Mouse (Mus musculus): ENCODE measurements around the gene E330017A01Rik.

Gene E330017A01Rik

DNA sequence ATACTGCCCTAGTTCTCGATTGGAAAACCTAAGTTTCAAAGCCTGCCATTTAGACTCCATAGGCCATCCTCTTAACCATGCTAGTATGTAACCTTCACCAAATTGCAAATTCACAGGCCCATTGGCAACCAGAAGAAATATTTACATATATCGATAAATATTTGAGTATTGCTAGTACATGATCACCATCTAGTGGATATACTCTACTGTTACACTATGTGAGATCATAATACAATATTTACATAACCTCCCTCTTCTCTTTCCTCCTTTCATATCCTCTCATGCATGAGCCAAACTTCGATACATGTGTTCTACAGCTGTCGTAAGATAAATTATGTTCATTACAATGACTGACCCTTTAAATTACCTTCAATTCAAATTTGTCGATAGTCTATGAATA lies 24.5 kb upstream of the E330017A01Rik start:
- DNase-seq (ENCODE audit: low spot score in 2 of 2), result no peak

DNA sequence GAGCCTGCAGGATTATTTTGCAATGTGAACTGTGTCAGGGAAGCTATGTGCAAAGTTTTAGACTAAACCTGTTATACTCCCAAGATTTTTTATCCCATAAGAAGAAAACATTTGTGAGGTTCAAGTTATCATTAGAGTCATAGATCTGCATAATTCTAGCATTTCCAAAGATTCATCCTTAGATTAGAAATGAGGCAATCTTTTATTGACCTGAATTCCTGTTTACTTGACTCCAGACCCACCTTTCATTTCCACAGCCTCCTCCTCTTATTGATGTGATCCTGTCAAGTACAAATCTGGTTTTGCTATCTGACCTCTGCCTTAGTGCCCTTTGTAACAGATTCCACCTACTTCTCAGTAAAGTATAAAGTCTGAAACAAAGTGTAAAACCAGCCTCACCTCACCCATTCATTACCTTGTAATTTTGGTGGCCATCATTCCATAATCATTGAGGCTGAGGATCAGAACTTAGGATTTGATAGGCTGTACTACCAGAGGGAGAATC lies 23.8 kb upstream of the E330017A01Rik start:
- no peak for DNase-seq (ENCODE audit: low spot score in 2 of 2)

DNA sequence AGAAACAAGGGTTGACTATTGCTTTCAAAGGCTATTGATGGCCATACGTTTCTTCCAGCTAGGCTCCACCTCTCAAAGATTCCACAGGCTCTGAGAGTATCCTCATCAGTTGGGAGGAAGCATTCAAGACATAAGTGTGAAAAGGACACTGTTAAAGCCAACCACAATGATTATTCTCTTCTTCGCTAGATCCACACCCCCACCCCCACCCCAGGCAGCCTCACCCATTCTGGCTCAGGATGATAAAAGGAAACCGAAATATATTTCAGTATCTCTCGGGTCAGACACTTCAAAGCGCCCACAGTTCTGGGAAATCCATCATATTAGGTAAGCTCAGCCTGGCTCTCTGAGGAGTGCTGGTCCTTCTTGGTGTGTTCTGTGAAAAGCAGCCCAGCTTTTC lies 23.3 kb upstream of the E330017A01Rik start:
- no peak for DNase-seq (ENCODE audit: low spot score in 2 of 2)

DNA sequence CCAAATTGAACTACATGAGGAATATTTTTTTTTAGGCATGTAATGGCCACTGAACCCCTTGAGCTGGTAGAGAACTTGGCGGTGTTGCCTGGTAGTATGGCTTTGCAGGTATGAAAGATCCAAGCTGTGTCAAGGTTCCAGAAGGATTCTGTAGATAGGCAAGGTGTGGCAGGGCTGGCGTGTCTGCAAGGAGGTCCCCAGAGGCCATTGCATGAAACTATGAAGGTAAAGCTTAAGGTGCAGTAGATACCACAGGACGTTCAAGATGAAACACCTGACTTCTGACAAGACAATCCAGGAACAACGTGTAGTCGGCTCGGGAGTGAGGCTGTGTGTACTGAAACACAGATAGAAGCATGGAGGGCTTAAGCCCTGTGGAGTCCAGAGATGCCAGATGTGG lies 20.1 kb upstream of the E330017A01Rik start:
- DNase-seq (ENCODE audit: low spot score in 2 of 2), result no peak

- no peak for DNase-seq (ENCODE audit: low spot score in 2 of 2)
Observed at GRCm38 (mm10) chr16:58656526-58656925, 18.0 kb upstream of the E330017A01Rik start.

- no peak for DNase-seq (ENCODE audit: low spot score in 2 of 2)
Observed at GRCm38 (mm10) chr16:58655751-58656150, 17.2 kb upstream of the E330017A01Rik start.

DNA sequence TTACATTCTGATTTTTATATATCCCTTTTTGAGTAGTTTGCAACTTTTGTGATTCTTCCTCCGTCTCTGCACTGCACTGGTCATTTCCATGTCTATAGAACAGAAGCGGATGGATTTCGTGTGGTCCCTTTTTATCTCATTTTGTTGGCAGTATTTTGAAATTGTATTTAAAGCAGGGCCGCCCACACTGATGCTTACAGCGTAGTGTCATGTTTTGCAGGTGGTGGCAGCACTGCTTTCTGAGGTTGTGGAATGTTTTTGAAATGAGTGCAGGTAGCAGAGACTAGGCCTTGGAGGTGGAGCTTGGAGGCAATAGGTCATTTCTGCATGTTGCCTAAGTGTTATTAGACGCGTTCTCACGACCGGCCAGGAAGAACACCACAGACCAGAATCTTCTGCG lies 11.4 kb upstream of the E330017A01Rik start:
- no peak for DNase-seq (ENCODE audit: low spot score in 2 of 2)

DNA sequence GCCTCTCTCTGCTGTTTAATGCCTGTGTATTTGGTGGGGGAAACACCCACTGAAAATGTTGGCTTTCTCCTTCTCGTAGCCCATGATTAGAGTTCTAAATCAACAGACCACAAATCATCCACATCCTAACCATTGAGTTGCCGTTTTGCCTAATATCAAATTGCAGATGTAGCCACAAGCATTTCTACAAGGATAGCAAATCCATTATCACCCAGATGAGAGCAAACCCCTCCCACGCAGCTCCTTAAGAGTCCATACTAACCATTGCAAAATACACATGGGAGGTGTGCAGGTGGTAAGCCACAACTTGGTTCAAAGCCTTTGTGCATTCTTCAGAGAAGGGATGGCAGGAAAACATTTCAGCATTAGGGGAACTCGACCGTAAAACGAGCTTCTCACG lies 523 bp downstream of the E330017A01Rik start:
- no peak for DNase-seq (ENCODE audit: low spot score in 2 of 2)

GRCm38 (mm10) chr16:58637448-58637847 lies 1.1 kb downstream of the E330017A01Rik start:
- no peak for DNase-seq (ENCODE audit: low spot score in 2 of 2)

DNA sequence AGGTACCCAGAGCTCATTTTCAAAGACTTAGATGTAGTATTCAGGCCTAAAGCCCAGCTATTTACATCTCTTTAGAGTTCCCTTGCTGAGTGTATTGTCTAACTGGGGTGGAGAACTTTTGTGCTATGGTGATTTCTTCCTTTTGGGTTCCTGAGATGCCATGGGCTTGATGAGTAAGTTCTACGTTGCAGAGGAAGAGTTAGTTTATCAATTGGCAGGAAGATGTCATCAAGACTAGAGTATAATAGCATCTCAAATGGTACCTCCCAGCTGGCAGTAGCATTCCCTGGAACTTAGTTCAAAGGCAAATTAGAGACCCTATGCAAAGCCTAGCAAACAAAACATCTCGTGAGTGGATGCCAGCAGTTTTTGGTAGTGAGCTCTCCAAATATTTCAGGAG lies 2.7 kb downstream of the E330017A01Rik start:
- DNase-seq (ENCODE audit: low spot score in 2 of 2), result no peak

DNA sequence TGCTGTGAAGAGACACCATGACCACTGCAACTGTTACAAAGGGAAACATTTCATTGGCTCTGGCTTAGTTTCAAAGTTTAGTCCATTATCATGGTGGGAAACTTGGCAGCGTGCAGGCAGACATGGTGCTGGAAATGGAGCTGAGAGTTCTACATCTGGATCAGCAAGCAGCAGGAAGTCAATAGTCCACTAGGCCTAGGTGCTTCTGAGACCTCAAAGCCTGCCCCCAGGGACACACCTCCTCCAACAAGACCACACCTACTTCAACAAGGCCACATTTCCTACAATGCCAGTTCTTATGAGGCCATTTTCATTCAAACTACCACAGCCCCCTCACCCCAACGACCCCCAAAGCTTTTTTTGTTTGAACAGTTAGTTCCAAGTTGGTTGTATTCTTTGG lies 8.8 kb downstream of the E330017A01Rik start:
- no peak for DNase-seq (ENCODE audit: low spot score in 2 of 2)

DNA sequence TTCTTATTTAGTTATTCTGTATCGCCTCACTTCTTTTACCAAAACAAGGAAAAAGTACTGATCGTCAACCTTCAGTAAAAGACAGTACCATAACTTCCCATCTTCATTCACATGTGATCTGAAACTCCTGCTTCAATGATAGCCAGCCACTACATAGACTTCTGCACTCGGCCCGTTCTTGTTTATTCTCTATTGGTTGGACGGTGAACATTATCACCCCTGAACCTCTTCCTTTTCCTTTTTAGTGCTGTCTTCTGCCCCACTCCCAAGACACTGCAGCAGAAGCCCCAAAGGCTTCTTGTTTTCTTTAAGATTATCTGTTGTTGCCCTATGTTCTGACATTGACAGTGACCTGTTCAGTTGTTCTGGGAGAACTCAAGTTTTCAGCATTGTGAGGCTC lies 9.6 kb downstream of the E330017A01Rik start:
- DNase-seq (ENCODE audit: low spot score in 2 of 2), result no peak

GRCm38 (mm10) chr16:58628336-58628680 lies 10.2 kb downstream of the E330017A01Rik start:
- DNase-seq (ENCODE audit: low spot score in 2 of 2), result no peak

DNA sequence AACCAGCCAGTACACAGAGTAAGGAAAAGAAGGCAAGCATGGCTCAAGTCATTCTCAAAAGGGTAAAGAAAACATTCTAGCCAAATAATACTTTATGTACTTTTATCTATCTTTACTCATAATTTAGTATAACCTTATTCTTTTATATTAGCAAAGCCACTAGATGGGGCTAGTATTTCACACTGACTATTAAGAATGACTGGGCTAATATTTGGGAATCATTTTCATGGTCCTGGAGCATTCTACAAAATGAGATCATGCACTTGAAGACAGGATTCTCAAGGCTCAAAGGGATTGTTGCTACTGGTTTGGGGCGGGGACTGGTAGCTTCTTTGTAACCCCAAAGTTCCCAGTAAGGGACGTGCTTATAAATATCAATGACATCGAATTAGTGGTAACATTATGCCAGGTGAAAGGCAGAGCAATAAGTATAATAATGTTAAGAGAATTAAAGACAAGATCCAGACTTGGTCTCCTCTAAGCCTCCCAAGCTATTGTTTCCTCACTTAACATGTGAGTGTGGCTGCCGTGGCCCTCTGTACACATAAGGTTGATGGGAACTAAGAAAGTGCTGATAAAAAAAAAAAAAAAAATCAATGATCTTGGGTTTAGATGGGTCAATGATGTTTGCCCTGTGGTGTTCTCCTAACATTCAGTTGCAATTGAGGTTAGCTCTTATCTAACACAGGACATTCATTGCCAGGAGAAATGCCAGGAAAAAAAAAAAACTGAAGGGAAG lies 10.8 kb downstream of the E330017A01Rik start:
- no peak for DNase-seq (ENCODE audit: low spot score in 2 of 2)

DNA sequence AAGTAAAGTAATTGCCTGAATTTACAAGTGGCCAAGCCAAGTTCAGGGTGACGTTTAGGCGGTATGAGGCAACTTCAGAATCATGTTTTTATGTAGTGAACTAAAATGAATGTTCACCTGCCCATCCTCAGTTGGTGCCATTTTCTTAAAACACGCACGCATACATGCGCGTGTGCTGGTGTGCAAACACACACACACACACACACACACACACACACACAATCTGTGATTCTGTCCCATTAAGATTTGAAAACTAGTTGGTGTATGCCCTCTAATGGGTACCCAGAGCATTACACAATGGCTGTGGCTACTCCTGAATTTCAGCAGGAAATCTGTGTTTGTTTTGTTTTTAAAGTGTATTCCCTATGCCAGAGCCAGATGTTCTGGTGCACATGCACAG lies 14.6 kb downstream of the E330017A01Rik start:
- peak in 1 of 2 experiments; percentile 9 for DNase-seq (ENCODE audit: low spot score in 2 of 2)

GRCm38 (mm10) chr16:58623114-58623513 lies 15.4 kb downstream of the E330017A01Rik start:
- DNase-seq (ENCODE audit: low spot score in 2 of 2), result no peak

DNA sequence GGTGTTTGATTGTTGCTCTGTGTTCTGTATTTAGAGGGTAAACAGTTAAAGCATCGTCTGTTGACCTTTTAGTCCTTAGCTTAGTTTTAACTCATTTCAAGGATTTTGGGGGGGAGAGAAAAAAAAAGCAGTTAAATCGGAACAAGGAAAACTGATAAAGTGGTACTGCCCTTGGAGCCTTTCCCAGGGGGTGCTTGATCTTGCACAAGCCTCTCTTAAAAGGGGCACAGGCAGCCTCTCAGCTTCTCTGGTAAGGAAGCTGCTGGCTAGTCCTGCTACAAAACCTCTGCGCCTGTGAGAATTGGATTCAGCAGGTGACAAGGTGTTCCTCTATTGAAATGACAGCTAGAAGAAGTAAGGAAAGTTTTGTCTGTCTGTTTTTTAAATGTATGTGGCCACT lies 16.2 kb downstream of the E330017A01Rik start:
- DNase-seq (ENCODE audit: low spot score in 2 of 2), result no peak

DNA sequence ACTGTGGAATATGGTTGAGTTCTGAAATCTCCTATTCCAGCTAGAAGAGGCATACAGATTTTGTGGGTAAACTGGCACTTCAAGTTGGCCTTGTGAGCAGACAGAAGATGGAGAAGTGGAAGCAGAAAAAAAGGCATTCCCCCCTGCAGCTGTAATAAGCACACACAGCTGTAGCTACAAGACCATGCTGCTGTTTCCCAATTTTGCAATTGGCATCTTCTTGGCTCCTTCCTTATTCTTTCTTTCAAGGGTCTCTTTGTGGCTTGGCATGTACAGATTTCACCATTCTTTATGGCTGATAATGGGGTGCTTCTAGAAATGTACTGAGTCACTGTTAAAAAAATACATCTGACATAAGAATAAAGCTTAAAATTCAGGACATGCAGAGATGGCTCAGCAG lies 21.2 kb downstream of the E330017A01Rik start:
- no peak for DNase-seq (ENCODE audit: low spot score in 2 of 2)

DNA sequence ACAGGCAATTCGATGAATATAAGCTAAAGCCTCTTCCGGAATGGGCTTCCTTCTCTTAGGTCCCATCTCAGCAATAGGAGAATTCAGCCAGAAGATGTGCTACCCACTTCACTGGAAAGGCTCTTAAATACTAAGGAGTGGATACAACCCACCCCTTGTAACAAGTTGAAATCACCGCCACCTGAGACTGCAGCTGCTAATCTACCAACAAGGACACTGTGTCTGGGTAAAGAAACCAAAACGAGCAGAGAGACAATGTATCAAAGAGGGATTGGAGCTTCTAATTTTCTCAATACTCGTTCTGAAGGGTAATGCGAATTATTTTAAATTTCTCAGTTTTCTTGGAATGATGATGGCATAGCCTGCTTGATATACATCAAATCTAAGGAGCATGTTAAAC lies 21.7 kb downstream of the E330017A01Rik start, which contains the start of gene Gm813:
Gene Gm813 (minus strand): TSS at position 101 of the 400 bp plus-strand sequence.
- no peak for DNase-seq (ENCODE audit: low spot score in 2 of 2)

GRCm38 (mm10) chr16:58612969-58613368 lies 25.6 kb downstream of the E330017A01Rik start:
- DNase-seq (ENCODE audit: low spot score in 2 of 2), result no peak

DNA sequence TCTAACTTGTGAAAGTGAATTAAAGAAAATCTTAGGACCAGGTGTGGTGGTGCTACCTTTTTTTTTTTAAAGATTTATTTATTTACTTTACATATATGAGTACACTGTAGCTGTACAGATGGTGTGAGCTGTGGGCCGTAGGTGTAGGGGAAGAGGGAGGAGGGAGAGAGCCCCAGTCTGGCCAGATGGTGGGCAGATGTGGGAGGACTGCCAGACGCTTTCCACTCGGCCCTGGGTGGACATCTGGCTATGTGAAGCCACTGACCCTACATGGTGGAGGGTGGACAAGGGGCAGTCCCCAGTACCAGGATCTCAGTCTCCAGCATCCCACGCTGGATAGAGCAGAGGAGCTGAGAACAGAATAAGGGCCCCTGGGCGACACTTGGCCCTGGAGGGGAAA lies 31.4 kb downstream of the E330017A01Rik start:
- DNase-seq (ENCODE audit: low spot score in 2 of 2), result no peak

GRCm38 (mm10) chr16:58604680-58605079 lies 33.9 kb downstream of the E330017A01Rik start:
- DNase-seq (ENCODE audit: low spot score in 2 of 2), result no peak

GRCm38 (mm10) chr16:58603831-58604230 lies 34.7 kb downstream of the E330017A01Rik start:
- DNase-seq (ENCODE audit: low spot score in 2 of 2), result no peak

DNA sequence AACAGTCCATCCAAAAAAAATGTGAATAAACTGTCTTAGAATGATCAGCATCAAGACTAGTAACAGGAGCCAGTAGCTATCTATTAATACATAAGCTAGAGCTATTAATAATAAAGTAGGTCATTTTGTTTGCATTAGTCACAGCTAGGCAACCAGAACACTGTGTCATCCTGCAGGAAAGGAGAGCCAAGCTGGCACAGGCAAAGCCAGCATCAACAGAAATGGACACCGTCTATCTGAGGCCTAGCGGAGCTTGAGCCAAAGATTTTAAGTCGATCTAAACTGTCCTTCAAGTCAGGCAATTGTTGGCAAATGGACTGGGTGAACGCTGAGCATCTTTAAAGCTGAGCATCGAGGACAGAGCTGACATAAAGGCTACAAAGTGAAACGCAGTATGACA lies 37.7 kb downstream of the E330017A01Rik start:
- DNase-seq (ENCODE audit: low spot score in 2 of 2), result no peak
